Mouse (Mus musculus) MEL (cell line): ENCODE data around the gene Acat3. TPM values are rescaled to one million over a fixed set of nuclear protein-coding genes. Genes with fewer than 3 reads are reported as not detected.

ENCODE experiments used
- DNase-seq: peaks from one replicate; pipeline ENCODE4 v3.0.0; 2011; ENCODE audit warnings: low read depth, low spot score
- H3K27ac ChIP-seq: 2 replicates; pipeline ENCODE4 v1.5.1; 2012; ENCODE audit warnings: low read depth, mild to moderate bottlenecking, control low read depth, low read length, moderate library complexity; ENCODE audit not compliant: control insufficient read depth
- H3K27me3 ChIP-seq, 2 experiments: fragments of 150-350 bp in 1 of 2; sonication (generic) in 1 of 2; 2 replicates each; pipeline ENCODE4 v1.6.1; 2012; ENCODE audit warnings: low read length in 2 of 2, mild to moderate bottlenecking in 2 of 2, improper control_type of control experiment in 1 of 2, moderate library complexity in 1 of 2; ENCODE audit not compliant: insufficient read depth in 2 of 2, control insufficient read depth in 1 of 2
- H3K36me3 ChIP-seq, 2 experiments: 2 replicates each; pipeline ENCODE4 v1.6.1; 2012 to 2014; ENCODE audit warnings: low read length in 2 of 2, improper control_type of control experiment in 1 of 2, inconsistent platforms in 1 of 2, mild to moderate bottlenecking in 1 of 2; ENCODE audit not compliant: insufficient read depth in 2 of 2, control insufficient read depth in 1 of 2
- H3K4me1 ChIP-seq, 2 experiments: fragments of 150-350 bp in 1 of 2; sonication (generic) in 1 of 2; 2 replicates each; pipeline ENCODE4 v1.6.1; 2012; ENCODE audit warnings: low read length in 2 of 2, improper control_type of control experiment in 1 of 2, mild to moderate bottlenecking in 1 of 2; ENCODE audit not compliant: insufficient read depth in 2 of 2, control insufficient read depth in 1 of 2
- H3K4me3 ChIP-seq, 2 experiments: fragments of 150-350 bp in 1 of 2; sonication (generic) in 1 of 2; 2 replicates each; pipeline ENCODE4 v1.5.1; 2012; ENCODE audit warnings: low read depth in 2 of 2, low read length in 2 of 2, mild to moderate bottlenecking in 2 of 2, moderate library complexity in 2 of 2, control low read depth in 1 of 2, improper control_type of control experiment in 1 of 2; ENCODE audit not compliant: control insufficient read depth in 1 of 2, insufficient read depth in 1 of 2
- H3K79me2 ChIP-seq: 2 replicates; pipeline ENCODE4 v1.6.1; 2012; ENCODE audit warnings: mild to moderate bottlenecking, low read length, moderate library complexity; ENCODE audit not compliant: control insufficient read depth, poor library complexity, insufficient read depth
- H3K9ac ChIP-seq: 2 replicates; pipeline ENCODE4 v1.6.1; 2012; ENCODE audit warnings: low read depth, mild to moderate bottlenecking, control low read depth, low read length, moderate library complexity; ENCODE audit not compliant: control insufficient read depth, poor library complexity, severe bottlenecking
- H3K9me3 ChIP-seq: fragments of 150-350 bp; sonication (generic); replicated peaks from 2 replicates; pipeline ENCODE4 v1.6.1; 2012; ENCODE audit warnings: mild to moderate bottlenecking, low read length, improper control_type of control experiment, moderate library complexity; ENCODE audit not compliant: insufficient read depth
- BHLHE40 ChIP-seq: IDR thresholded peaks from 2 replicates; pipeline ENCODE4 v1.6.1; 2012; ENCODE audit warnings: low read depth, mild to moderate bottlenecking, inconsistent platforms, low read length, improper control_type of control experiment, borderline replicate concordance
- CHD2 ChIP-seq: IDR thresholded peaks from 2 replicates; pipeline ENCODE4 v1.6.1; 2011; ENCODE audit warnings: low read length, improper control_type of control experiment
- EP300 ChIP-seq, 2 experiments: IDR thresholded peaks; 2 replicates each; pipeline ENCODE4 v1.6.1; 2011; ENCODE audit warnings: improper control_type of control experiment in 2 of 2, low read length in 2 of 2, low read depth in 1 of 2, mild to moderate bottlenecking in 1 of 2
- ETS1 ChIP-seq: IDR thresholded peaks from 2 replicates; pipeline ENCODE4 v1.6.1; 2012; ENCODE audit warnings: low read depth, mild to moderate bottlenecking, inconsistent platforms, low read length, improper control_type of control experiment, moderate library complexity
- GABPA ChIP-seq: IDR thresholded peaks from 2 replicates; pipeline ENCODE4 v1.6.1; 2012; ENCODE audit warnings: low read depth, mild to moderate bottlenecking, inconsistent platforms, low read length, improper control_type of control experiment, moderate library complexity
- GATA1 ChIP-seq: IDR thresholded peaks from 2 replicates; pipeline ENCODE4 v1.6.1; 2011; ENCODE audit warnings: low read depth, low read length, improper control_type of control experiment
- HCFC1 ChIP-seq: IDR thresholded peaks from 2 replicates; pipeline ENCODE4 v1.6.1; 2012; ENCODE audit warnings: low read depth, mild to moderate bottlenecking, inconsistent platforms, low read length, improper control_type of control experiment, moderate library complexity
- JUND ChIP-seq: IDR thresholded peaks from 2 replicates; pipeline ENCODE4 v1.6.1; 2011; ENCODE audit warnings: low read depth, mild to moderate bottlenecking, improper control_type of control experiment, low read length
- MAFK ChIP-seq: IDR thresholded peaks from 2 replicates; pipeline ENCODE4 v1.6.1; 2011; ENCODE audit warnings: low read depth, mild to moderate bottlenecking, low read length, improper control_type of control experiment, borderline replicate concordance
- MAX ChIP-seq: IDR thresholded peaks from 2 replicates; pipeline ENCODE4 v1.6.1; 2011; ENCODE audit warnings: low read length, improper control_type of control experiment
- MAZ ChIP-seq: IDR thresholded peaks from 2 replicates; pipeline ENCODE4 v1.6.1; 2012; ENCODE audit warnings: low read depth, mild to moderate bottlenecking, inconsistent platforms, low read length, improper control_type of control experiment
- MYC ChIP-seq: IDR thresholded peaks from 2 replicates; pipeline ENCODE4 v1.6.1; 2011; ENCODE audit warnings: low read depth, mild to moderate bottlenecking, low read length, improper control_type of control experiment, moderate library complexity
- NELFE ChIP-seq: IDR thresholded peaks from 2 replicates; pipeline ENCODE4 v1.6.1; 2011; ENCODE audit warnings: low read depth, low read length, improper control_type of control experiment
- NRF1 ChIP-seq: IDR thresholded peaks from 2 replicates; pipeline ENCODE4 v1.6.1; 2014; ENCODE audit warnings: low read depth, mild to moderate bottlenecking, inconsistent platforms, low read length, improper control_type of control experiment, moderate library complexity; ENCODE audit not compliant: poor library complexity, insufficient read depth, severe bottlenecking
- POLR2A ChIP-seq, 2 experiments: IDR thresholded peaks; 2 replicates each; pipeline ENCODE4 v1.6.1; 2011 to 2012; ENCODE audit warnings: low read length in 2 of 2, mild to moderate bottlenecking in 2 of 2, control low read depth in 1 of 2, improper control_type of control experiment in 1 of 2, low read depth in 1 of 2, moderate library complexity in 1 of 2; ENCODE audit not compliant: control insufficient read depth in 1 of 2, insufficient read depth in 1 of 2, poor library complexity in 1 of 2
- POLR2AphosphoS5 ChIP-seq: IDR thresholded peaks from 2 replicates; pipeline ENCODE4 v1.6.1; 2012; ENCODE audit warnings: low read depth, borderline replicate concordance, mild to moderate bottlenecking, inconsistent platforms, low read length, moderate library complexity, mixed read lengths
- TBP ChIP-seq: IDR thresholded peaks from 2 replicates; pipeline ENCODE4 v1.8.0; 2011; ENCODE audit warnings: low read depth, low read length, improper control_type of control experiment
- USF1 ChIP-seq: IDR thresholded peaks from 2 replicates; pipeline ENCODE4 v1.6.1; 2014; ENCODE audit warnings: low read depth, mild to moderate bottlenecking, inconsistent platforms, low read length, improper control_type of control experiment, moderate library complexity
- USF2 ChIP-seq, 2 experiments: IDR thresholded peaks; 2 replicates each; pipeline ENCODE4 v1.6.1; 2011 to 2012; ENCODE audit warnings: improper control_type of control experiment in 2 of 2, low read length in 2 of 2, borderline replicate concordance in 1 of 2, inconsistent platforms in 1 of 2, low read depth in 1 of 2, mild to moderate bottlenecking in 1 of 2; ENCODE audit not compliant: insufficient read depth in 1 of 2
- ZC3H11A ChIP-seq: IDR thresholded peaks from 2 replicates; pipeline ENCODE4 v1.6.1; 2012; ENCODE audit warnings: low read depth, mild to moderate bottlenecking, inconsistent platforms, low read length, improper control_type of control experiment
- ZNF384 ChIP-seq: IDR thresholded peaks from 2 replicates; pipeline ENCODE4 v1.6.1; 2012; ENCODE audit warnings: low read depth, mild to moderate bottlenecking, inconsistent platforms, low read length, improper control_type of control experiment
- polyA plus RNA-seq, 2 experiments: library from polyadenylated mRNA; stranded (reverse) in 1 of 2; unstranded in 1 of 2; fragments of >175 nt in 1 of 2; fragments of >200 nt in 1 of 2; gene quantifications; 2 replicates each; pipeline versions ENCODE4 v1.2.1 to v1.2.4; 2012; ENCODE audit warnings: low replicate concordance in 2 of 2, low read depth in 1 of 2; ENCODE audit not compliant: insufficient read length in 2 of 2, insufficient read depth in 1 of 2, missing spikeins in 1 of 2
- total RNA-seq: library from RNA; depleted of rRNA; stranded (reverse); fragments of 300-350 nt; gene quantifications from 2 replicates; pipeline ENCODE4 v1.2.3, GENCODE M21; 2012

The Acat3 gene
- total and polyA plus RNA-seq, 3 experiments, result 1.0 to 14.6 TPM; not detected in 1

DNA sequence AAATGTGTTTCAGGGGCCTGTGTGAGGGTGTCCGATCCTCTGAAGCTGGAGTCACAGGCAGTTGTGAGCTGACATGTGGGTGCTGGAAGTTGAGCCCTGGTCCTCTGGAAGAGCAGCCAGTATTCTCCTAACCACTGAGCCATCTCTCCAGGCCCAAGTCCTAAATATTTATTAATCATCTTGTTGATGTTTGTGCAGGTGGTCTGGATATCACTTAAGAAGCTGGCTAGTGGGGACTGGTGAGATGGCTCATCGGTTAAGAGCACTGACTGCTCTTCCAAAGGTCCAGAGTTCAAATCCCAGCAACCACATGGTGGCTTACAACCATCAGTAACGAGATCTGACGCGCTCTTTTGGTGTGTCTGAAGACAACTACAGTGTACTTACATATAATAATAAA lies 9.3 kb upstream of the Acat3 start:
- H3K9me3 ChIP-seq, result no peaks in the 10 kb centered on the region
- H3K4me1 ChIP-seq, result peaks cover 2 to 3% of the 10 kb centered on the region in 2 experiments; a peak in 1 of 4 replicates

DNA sequence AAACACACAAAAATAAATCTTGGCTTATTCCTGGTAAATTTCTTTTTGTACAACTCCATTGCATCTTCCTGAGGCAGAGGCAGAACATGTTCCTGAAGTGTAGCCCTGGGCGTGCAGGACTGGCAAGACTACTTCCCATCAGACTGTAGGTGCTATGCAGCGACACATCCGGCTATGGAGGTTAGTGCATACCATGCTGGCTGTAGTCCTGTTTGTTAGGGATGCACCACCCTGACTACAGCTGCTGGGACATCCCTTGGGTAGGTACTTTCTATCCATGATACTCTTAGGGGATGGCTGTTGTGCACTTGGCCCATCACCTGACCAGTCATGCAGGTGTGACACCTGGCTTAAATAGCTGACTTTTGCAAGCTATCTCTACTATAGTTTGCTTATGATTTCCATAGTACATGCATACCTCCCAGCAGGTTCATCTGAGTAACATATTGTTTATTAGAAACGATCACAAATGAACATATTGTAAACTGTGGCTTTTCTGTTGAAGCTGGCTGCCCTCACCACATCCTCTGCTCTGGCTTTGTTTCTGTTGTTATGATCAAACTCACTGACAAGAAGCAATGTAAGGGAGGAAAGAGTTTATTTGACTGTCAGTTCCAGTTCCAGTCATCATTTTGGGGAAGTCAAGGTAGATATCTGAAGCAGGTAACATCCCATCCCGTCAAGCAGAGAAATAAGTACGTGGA lies 2.2 kb upstream of the Acat3 start:
- DNase-seq, result no peak
- Histone ChIP-seq H3K4me3 (no peak overlapping the region), H3K27ac (no peak overlapping the region), H3K4me1 (peaks cover 5 to 6% of the 10 kb centered on the region in 2 experiments; a peak in 3 of 4 replicates), H3K9me3 (no peaks in the 10 kb centered on the region), H3K36me3 (peaks cover 0 to 5% of the 10 kb centered on the region in 2 experiments; a peak in 3 of 4 replicates), H3K9ac (no peak overlapping the region), H3K27me3 (no peaks in the 10 kb centered on the region), H3K79me2 (no peaks in the 10 kb centered on the region)
- no peak for TF ChIP-seq NRF1
- TF ChIP-seq GABPA, result no peak
- no peak for TF ChIP-seq ZC3H11A
- TF ChIP-seq EP300 (IDR thresholded peaks at IDR 0.05; ENCODE audit: low read depth in 1 of 2, low read length in 2 of 2), result no peak
- no peak for TF ChIP-seq MYC
- no peak for TF ChIP-seq USF1
- TF ChIP-seq CHD2, result no peak
- no peak for TF ChIP-seq USF2 (IDR thresholded peaks at IDR 0.05; ENCODE audit: borderline replicate concordance in 1 of 2, insufficient read depth in 1 of 2, low read depth in 1 of 2, low read length in 2 of 2)
- TF ChIP-seq TBP, result no peak
- no peak for TF ChIP-seq NELFE
- no peak for TF ChIP-seq ETS1
- no peak for TF ChIP-seq JUND
- no peak for TF ChIP-seq HCFC1
- TF ChIP-seq MAFK, result no peak
- no peak; a peak in 1 of 4 replicates for TF ChIP-seq POLR2A (IDR thresholded peaks at IDR 0.05; ENCODE audit: control insufficient read depth in 1 of 2, insufficient read depth in 1 of 2, low read depth in 1 of 2, low read length in 2 of 2, poor library complexity in 1 of 2)
- TF ChIP-seq MAX, result no peak
- no peak for TF ChIP-seq BHLHE40
- no peak for TF ChIP-seq ZNF384
- no peak for TF ChIP-seq MAZ
- no peak for TF ChIP-seq POLR2AphosphoS5

More for the DNA sequence above, 9.3 kb upstream of the Acat3 start:
- no peak for DNase-seq
- H3K27ac ChIP-seq, result no peak overlapping the region
- peak; percentile 50; the same call in 1 of the 2 replicates for TF ChIP-seq TBP
- TF ChIP-seq GATA1, result no peak
- no peak for TF ChIP-seq MAZ
- H3K4me3 ChIP-seq, result no peak overlapping the region
- H3K79me2 ChIP-seq, result no peaks in the 10 kb centered on the region
- H3K9ac ChIP-seq, result no peak overlapping the region
- H3K27me3 ChIP-seq, result no peaks in the 10 kb centered on the region
- peaks cover 0 to 9% of the 10 kb centered on the region in 2 experiments; a peak in 3 of 4 replicates for H3K36me3 ChIP-seq
